Mouse (Mus musculus) heart, adult 2 months (tissue): ENCODE results near the gene Zic4.

Experiments used
- CTCF ChIP-seq: fragments of 200-600 bp; IDR thresholded peaks from 2 replicates; pipeline ENCODE4 v1.8.1; 2022; ENCODE audit warnings: antibody characterized with exemption, mild to moderate bottlenecking, moderate library complexity
- EP300 ChIP-seq: fragments of 200-500 bp; IDR thresholded peaks from 2 replicates; pipeline ENCODE4 v1.6.1; 2011; ENCODE audit warnings: low read depth, low read length, control low read depth; ENCODE audit not compliant: insufficient read depth
- POLR2A ChIP-seq: fragments of 200-500 bp; IDR thresholded peaks from 2 replicates; pipeline ENCODE4 v1.6.1; 2011; ENCODE audit warnings: mild to moderate bottlenecking, low read depth, low read length, control low read depth; ENCODE audit not compliant: insufficient read depth

GRCm38 (mm10) chr9:91400482-91401093 is 38.4 kb downstream of the Zic4 start:
- TF ChIP-seq CTCF (no peak), POLR2A (no peak), EP300 (no peak)
